Mouse (Mus musculus) CD4-positive, CD25-positive, alpha-beta regulatory T cell, adult 4 months (primary cell): Measurements from ENCODE around the gene Bcl7c. TPM values are rescaled to one million over a fixed set of nuclear protein-coding genes. Genes with fewer than 3 reads are reported as not detected.
A peak's percentile ranks its signal among the peaks of the same experiment; 100 is the strongest.
"Not testable (repeated sequence)": the region's sequence is repeated elsewhere in the genome, so short reads cannot be mapped to it uniquely, and the experiment has no call there.

ENCODE experiments used
- ATAC-seq: one replicate; pipeline ENCODE4 v1.8.0; 2017
- polyA plus RNA-seq, 2 experiments: library from polyadenylated mRNA; unstranded; fragments of 100-300 nt; shearing (Covaris generic); gene quantifications; one replicate each; pipeline ENCODE4 v1.2.1; 2017

The Bcl7c gene
- polyA plus RNA-seq, 2 experiments from 2014 or later, result 3.2 to 5.5 TPM

DNA sequence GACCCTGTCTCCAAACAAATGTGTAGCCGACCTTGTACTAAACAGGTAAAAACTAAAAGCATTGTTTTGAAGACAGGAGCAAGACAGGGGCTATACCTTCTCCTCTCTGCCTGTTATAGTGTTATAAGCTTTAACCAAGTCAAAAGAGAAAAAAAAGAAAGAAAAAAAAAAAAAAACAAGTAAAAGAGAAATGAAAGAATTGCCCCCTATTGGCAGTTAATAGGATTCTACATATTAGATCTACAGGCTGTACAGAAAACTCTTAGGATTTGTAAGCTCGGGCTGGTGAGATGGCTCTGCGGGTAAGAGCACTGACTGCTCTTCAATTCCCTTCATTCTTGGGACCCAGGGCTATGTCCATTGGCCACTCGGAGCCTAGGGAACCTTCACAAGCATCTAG, 66.5 kb downstream of the Bcl7c start:
- no peak for ATAC-seq

- ATAC-seq, result no peak
Observed at GRCm38 (mm10) chr7:127641260-127641659, 67.5 kb downstream of the Bcl7c start.

DNA sequence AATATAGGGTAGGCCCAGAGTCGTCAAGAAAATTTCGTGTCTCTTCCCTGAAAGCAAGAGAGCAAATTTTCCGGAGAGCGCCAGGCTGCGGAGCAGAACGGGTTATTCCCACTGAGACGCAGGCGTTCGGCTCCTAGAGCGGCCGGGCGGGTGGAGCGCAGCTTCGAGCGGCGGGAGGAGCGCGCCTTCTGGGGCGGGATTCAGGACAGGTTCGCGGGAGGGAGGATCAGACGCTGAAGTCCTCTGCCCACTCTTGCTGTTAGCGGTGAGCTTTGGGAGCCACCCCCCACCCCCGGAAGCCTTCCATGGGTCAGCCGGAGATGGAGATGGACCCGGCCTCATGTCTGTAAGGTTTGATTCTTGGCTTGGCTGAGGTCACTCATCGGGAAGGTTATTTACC, 71.8 kb downstream of the Bcl7c start:
- no peak for ATAC-seq

GRCm38 (mm10) chr7:127631416-127631815, 77.3 kb downstream of the Bcl7c start:
- ATAC-seq, result no peak

- peak; percentile 86 for ATAC-seq
Observed at GRCm38 (mm10) chr7:127628646-127629045, 80.1 kb downstream of the Bcl7c start.

GRCm38 (mm10) chr7:127626471-127626870, 82.3 kb downstream of the Bcl7c start:
- ATAC-seq, result no peak

GRCm38 (mm10) chr7:127626039-127626438, 82.7 kb downstream of the Bcl7c start:
- no peak for ATAC-seq

GRCm38 (mm10) chr7:127618402-127618801, 90.3 kb downstream of the Bcl7c start:
- ATAC-seq, result not testable (repeated sequence)

DNA sequence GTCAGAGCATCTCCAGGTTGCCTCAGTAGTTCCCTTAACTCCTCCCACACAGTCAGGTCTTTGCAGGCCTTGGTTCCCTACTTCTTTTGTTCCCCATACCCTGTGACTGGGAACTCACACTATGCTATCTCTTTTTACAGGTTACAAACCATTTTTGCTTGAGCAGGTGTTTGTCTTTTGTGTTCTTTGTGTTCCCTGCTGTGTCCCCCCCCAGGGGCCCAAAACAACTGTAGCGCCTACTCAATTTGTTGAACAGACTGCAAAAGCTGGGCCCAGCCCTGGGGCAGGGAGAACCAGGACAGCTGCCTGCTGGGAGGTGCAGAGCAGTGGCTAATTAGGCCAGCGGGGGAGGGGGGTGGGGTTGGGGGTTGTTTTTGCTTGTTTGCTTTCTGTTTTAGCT, 90.8 kb downstream of the Bcl7c start:
- no peak for ATAC-seq

DNA sequence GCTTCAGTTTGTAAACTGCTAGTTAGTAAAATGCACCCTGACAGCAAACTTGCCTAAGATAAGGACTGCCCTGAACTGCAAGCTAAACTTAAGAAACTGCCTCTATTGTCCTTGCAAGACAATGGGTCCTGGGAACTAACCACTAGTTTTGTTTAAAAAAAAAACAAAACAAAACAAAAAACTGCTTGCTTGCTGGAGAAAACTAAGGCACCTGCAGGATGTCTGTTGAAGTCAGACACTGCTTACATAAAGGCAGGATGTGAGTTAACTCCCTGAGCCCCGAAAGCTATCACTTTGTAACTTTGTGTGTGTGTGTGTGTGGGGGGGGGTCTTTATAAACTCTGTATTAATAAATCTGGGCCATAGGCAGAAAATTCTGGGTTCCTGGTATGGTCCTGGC, 91.9 kb downstream of the Bcl7c start:
- no peak for ATAC-seq

GRCm38 (mm10) chr7:127616336-127616735, 92.4 kb downstream of the Bcl7c start:
- no peak for ATAC-seq

DNA sequence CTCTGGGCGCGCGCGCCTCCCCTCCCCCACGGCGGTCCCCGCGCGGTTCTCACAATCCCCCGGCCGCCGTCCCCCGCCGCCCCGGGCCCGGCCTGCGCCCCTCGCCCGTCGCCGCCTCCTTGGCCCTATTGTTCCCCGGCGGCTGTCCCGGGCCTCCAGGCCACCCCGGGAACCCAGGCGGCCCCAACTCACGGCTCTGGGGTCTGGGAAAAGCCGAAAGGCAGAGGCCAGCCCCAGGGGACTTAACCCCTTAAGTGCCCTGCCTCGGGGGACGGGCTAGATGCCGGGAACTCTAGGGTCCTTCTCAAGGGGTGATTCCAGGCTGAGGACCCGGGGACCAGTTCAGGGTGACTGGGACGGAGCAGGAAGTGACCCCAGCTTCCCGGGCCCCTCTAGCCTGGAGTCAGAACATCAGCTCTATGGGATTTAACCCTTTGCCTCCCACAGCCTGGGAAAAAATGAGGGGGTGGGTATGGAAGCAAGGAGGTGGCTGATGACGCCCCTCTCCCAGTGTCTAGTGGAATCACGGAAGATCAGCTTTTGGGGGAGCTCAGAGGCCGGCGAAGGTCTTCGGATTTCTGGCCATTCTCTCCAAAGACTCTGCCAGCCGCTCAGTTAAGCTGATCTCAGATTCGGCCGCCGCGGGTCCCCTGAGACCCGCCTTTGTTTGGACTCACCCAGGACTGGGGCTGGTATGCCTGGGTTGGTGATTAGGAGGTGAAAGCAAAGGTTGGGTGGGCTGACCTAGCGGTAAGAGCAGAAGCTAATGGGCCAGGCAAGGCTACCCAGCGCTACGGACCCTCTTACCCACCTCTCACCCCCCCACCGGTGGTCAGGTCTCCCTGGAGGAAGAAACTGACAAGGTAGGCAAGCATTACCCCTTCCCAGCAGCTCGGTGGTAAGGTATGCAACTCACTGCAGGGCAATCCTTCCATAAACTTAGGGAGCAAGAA, 93.6 kb downstream of the Bcl7c start, which contains the start of gene Zfp629:
Gene Zfp629 (minus strand): TSS at position 907 of the 953 bp plus-strand sequence.
- no peak for ATAC-seq

GRCm38 (mm10) chr7:127614511-127614890, 94.2 kb downstream of the Bcl7c start:
- ATAC-seq, result no peak

DNA sequence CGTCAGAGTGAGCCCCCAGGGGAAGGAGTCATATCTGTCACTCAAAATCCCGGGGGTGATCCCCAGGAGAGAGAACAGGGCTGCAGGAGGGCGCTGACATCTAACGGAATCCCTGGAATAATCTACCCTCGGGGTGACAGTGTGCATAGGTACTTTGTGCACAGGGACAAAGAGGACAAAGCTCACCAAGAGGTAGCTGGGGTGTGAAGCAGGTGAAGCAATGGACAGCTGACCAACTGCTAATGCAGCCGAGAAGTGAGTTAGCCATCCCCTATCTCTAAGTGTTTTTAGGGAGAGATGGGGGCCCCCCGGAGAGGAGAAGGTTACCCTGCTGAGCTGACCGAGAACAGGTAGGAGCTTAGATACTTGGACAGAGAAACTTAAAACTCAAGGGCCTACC, 94.6 kb downstream of the Bcl7c start:
- no peak for ATAC-seq

DNA sequence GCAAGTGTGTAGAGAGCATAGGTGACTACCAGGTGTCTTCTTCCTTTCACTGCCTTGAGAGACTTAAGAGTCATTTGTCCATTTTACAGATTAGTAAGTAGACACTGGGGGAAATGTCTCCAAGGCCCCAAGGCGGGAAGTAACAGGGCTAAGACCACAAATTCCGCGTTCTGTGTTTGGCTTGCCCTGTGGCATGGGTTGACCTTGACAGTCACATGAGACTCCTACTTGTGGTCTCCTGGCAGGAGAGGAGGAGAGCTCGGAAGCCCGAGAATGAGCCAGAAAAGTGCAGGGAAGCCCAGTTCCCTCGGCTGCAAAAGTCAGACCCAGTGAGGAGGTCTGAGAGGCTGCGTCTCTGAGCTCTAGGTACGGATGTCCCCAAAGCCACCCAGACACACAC, 95.2 kb downstream of the Bcl7c start:
- ATAC-seq, result no peak

- no peak for ATAC-seq
Observed at GRCm38 (mm10) chr7:127611561-127611960, 97.2 kb downstream of the Bcl7c start.

Other genes starting within 250 kb of the Bcl7c start
- 100 to 1,000 TPM; 181 to 236 TPM for gene Prr14, start 249.3 kb downstream of the Bcl7c start, polyA plus RNA-seq
- gene Fbrs, start 229.7 kb downstream of the Bcl7c start, polyA plus RNA-seq, result 10 to 100 TPM; 22.9 to 24.0 TPM
- 10 to 100 TPM in 1 of 2 experiments, 1 to 10 TPM in 1; 9.1 to 11.4 TPM for gene Srcap, start 196.9 kb downstream of the Bcl7c start, polyA plus RNA-seq
- gene Gm42715, start 189.3 kb downstream of the Bcl7c start, polyA plus RNA-seq, result 10 to 100 TPM; 29.9 to 31.9 TPM
- 10 to 100 TPM; 39.7 to 91.0 TPM for gene Tmem265, start 147.5 kb downstream of the Bcl7c start, polyA plus RNA-seq
- gene Phkg2, start 135.6 kb downstream of the Bcl7c start, polyA plus RNA-seq, result 100 to 1,000 TPM; 109 to 138 TPM
- under 1 TPM; 0.56 to 0.70 TPM for gene Ccdc189, start 120.3 kb downstream of the Bcl7c start, polyA plus RNA-seq
- gene Rnf40, start 120.2 kb downstream of the Bcl7c start, polyA plus RNA-seq, result 10 to 100 TPM; 26.3 to 45.6 TPM
- under 1 TPM; 0.16 to 0.56 TPM for gene Zfp629, start 93.1 kb downstream of the Bcl7c start, polyA plus RNA-seq
- gene Ctf1, start 3.8 kb upstream of the Bcl7c start, polyA plus RNA-seq, result not detected
- gene Ctf2, start 23.2 kb upstream of the Bcl7c start, polyA plus RNA-seq, result not detected
- under 1 TPM; 0.12 to 0.62 TPM for gene Fbxl19, start 35.6 kb upstream of the Bcl7c start, polyA plus RNA-seq
- gene Orai3, start 60.9 kb upstream of the Bcl7c start, polyA plus RNA-seq, result 10 to 100 TPM; 12.8 to 15.4 TPM
- gene Setd1a, start 67.7 kb upstream of the Bcl7c start, polyA plus RNA-seq, result 1 to 10 TPM; 5.8 to 6.6 TPM
- under 1 TPM; 0.65 to 0.99 TPM for gene Gm49388, start 76.7 kb upstream of the Bcl7c start, polyA plus RNA-seq
- gene Hsd3b7, start 91.7 kb upstream of the Bcl7c start, polyA plus RNA-seq, result 1 to 10 TPM; 3.9 to 6.8 TPM
- 100 to 1,000 TPM in 1 of 2 experiments, 10 to 100 TPM in 1; 62.0 to 110 TPM for gene Stx4a, start 115.4 kb upstream of the Bcl7c start, polyA plus RNA-seq
- gene Stx1b, start 115.6 kb upstream of the Bcl7c start, polyA plus RNA-seq, result not detected
- gene Zfp646, start 167.3 kb upstream of the Bcl7c start, polyA plus RNA-seq, result 10 to 100 TPM; 25.1 to 29.0 TPM
- 10 to 100 TPM in 1 of 2 experiments, 1 to 10 TPM in 1; 9.0 to 10.6 TPM for gene Zfp668, start 167.9 kb upstream of the Bcl7c start, polyA plus RNA-seq
- gene Prss53, start 182.0 kb upstream of the Bcl7c start, polyA plus RNA-seq, result 1 to 10 TPM in 1 of 2 experiments, under 1 TPM in 1; 0.85 to 1.2 TPM
- gene Gm21974, start 186.5 kb upstream of the Bcl7c start, polyA plus RNA-seq, result not detected
- gene Vkorc1, start 186.7 kb upstream of the Bcl7c start, polyA plus RNA-seq, result 10 to 100 TPM; 43.3 to 58.0 TPM
- 100 to 1,000 TPM in 1 of 2 experiments, 10 to 100 TPM in 1; 59.0 to 108 TPM for gene Bckdk, start 195.1 kb upstream of the Bcl7c start, polyA plus RNA-seq
- gene Kat8, start 203.6 kb upstream of the Bcl7c start, polyA plus RNA-seq, result 10 to 100 TPM; 39.8 to 41.9 TPM
- not detected for gene Prss8, start 221.2 kb upstream of the Bcl7c start, polyA plus RNA-seq
- gene Prss36, start 237.8 kb upstream of the Bcl7c start, polyA plus RNA-seq, result 1 to 10 TPM; 2.5 to 4.3 TPM